Mouse (Mus musculus): ENCODE data around the gene Ripply2. TPM values are rescaled to one million over a fixed set of nuclear protein-coding genes. Genes with fewer than 3 reads are reported as not detected.

The Ripply2 gene
- polyA plus RNA-seq, 1 experiment = not detected

GRCm38 (mm10) chr9:87068160-87068559, 52.8 kb downstream of the Ripply2 start:
- Histone ChIP-seq H3K4me2 (ENCODE audit: low read depth) (no peak overlapping the region), H3K27me3 (ENCODE audit: control insufficient read depth, insufficient read depth, insufficient read length) (no peaks in the 10 kb centered on the region), H3K36me3 (ENCODE audit: control insufficient read depth, insufficient read depth) (peaks cover 9% of the 10 kb centered on the region), H3K79me2 (ENCODE audit: control insufficient read depth, insufficient read depth) (no peaks in the 10 kb centered on the region), H3K4me3 (no peak overlapping the region), H3ac (ENCODE audit: control insufficient read depth, insufficient read length) (no peak overlapping the region)
- TF ChIP-seq MAX (IDR thresholded peaks at IDR 0.05; ENCODE audit: low read depth) (no peak), SRF (IDR thresholded peaks at IDR 0.05; ENCODE audit: control insufficient read depth, insufficient read length, low read depth) (no peak), POLR2A (IDR thresholded peaks at IDR 0.05; ENCODE audit: insufficient read length, low read depth) (no peak), TCF3 (IDR thresholded peaks at IDR 0.05; ENCODE audit: insufficient read length, low read depth) (no peak), MYOD1 (IDR thresholded peaks at IDR 0.05; ENCODE audit: control insufficient read depth in 1 of 3, insufficient read length in 2 of 3, low read depth in 2 of 3) (no peak)

Other genes with a start within 250 kb of the Ripply2 start
- not detected for gene Snap91, start 134.9 kb upstream of the Ripply2 start, polyA plus RNA-seq (2012; fragmentation: generic; extraction: Trizol)
- 9.4 TPM for gene Cyb5r4, start 6.5 kb downstream of the Ripply2 start, polyA plus RNA-seq (2012; fragmentation: generic; extraction: Trizol)
- gene Mrap2, start 128.8 kb downstream of the Ripply2 start, polyA plus RNA-seq (2012; fragmentation: generic; extraction: Trizol) = 0.02 TPM
- gene Cep162, start 240.0 kb downstream of the Ripply2 start, polyA plus RNA-seq (2012; fragmentation: generic; extraction: Trizol) = 2.3 TPM

Data from myocyte (in vitro differentiated cells).